Mouse (Mus musculus) activated CD4-positive, CD25-positive, alpha-beta regulatory T cell, adult 4 months (primary cell): ENCODE data around the gene Gan. TPM values are rescaled to one million over a fixed set of nuclear protein-coding genes. Genes with fewer than 3 reads are reported as not detected.
A peak's percentile ranks its signal among the peaks of the same experiment; 100 is the strongest.

ENCODE experiments used
- ATAC-seq: one replicate; pipeline ENCODE4 v1.8.0; 2017
- polyA plus RNA-seq, 2 experiments: library from polyadenylated mRNA; unstranded; fragments of 100-300 nt; shearing (Covaris generic); gene quantifications; one replicate each; pipeline ENCODE4 v1.2.1; 2017

Gan gene
- polyA plus RNA-seq = 1 to 10 TPM; 2.1 to 2.2 TPM

DNA sequence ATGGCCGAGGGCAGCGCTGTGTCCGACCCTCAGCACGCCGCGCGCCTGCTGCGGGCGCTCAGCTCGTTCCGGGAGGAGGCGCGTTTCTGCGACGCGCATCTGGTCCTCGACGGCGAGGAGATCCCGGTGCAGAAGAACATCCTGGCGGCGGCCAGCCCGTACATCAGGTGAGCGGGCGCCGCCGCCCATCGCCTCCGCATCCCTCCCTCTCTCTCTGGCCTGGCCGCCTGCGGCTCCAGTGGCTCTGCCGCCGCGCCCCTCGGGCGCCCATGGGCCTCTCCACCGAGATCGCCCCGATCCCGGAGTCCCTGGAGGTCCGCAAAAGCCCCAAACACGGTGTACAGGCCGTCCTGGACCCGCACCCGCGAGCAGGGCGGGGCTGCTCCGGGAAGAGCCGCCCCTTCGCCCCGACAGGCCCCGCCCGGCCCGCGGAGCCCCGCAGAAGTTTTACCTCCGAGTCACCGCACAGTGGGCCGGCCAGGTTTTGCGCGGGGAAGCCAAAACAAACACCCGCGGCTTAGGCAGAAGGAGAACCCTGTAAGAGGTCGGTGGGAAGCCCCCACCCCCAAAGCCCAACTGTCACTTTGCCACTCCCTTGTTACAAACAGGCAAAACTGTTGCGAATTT, at the start of gene Gan:
Gene Gan (plus strand): TSS at position 1 of the 627 bp plus-strand sequence.
- peak; percentile 21 for ATAC-seq

GRCm38 (mm10) chr8:117109018-117109711, 48.8 kb upstream of the Gan start:
- ATAC-seq = no peak

- ATAC-seq = no peak
These were observed 48.0 kb upstream of the Gan start for GRCm38 (mm10) chr8:117109801-117110390.

GRCm38 (mm10) chr8:117111641-117112040, 46.3 kb upstream of the Gan start:
- ATAC-seq = no peak

- no peak for ATAC-seq
These were observed 45.7 kb upstream of the Gan start for GRCm38 (mm10) chr8:117112261-117112660.

- no peak for ATAC-seq
These were observed 42.8 kb upstream of the Gan start for GRCm38 (mm10) chr8:117115094-117115493.

GRCm38 (mm10) chr8:117115676-117116446, 42.1 kb upstream of the Gan start:
- ATAC-seq = no peak

DNA sequence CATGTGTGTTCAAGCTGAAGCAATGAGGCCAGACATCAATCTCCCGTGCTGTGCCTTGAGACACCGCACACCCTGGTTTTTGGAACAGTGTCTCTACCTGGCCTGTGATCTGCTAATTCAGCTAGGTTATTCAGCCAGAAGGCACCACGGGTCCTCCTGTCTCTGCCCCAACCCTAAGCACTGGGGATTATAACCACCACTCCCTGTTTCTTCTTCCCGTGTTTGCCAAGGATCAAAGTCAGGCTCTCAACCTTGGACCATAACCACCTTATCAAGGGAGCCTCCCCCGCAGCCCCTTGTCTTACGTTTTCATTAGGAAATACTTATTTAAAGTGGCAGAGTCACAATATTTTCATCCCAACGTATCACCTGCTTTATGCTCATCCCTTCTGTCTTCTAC, 41.4 kb upstream of the Gan start:
- ATAC-seq = no peak

DNA sequence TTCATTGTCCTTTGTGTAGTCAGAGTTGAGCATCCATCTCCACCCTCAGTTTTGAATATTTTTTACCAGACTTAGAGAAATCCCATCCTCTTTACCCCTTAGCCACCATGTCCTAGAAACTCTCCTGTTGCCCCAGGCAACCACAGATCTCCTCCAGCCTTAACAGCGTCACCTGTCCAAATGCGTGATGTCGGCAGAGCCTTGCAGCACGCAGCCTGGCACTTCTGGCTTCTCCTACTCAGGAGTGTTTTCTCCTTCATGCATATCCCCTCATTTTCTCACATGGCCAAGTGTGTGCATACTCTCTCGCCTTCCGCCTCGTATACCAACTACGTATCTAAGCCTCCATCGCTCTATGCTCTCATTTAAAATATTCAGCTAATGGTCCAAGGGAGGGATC, 39.5 kb upstream of the Gan start:
- no peak for ATAC-seq

DNA sequence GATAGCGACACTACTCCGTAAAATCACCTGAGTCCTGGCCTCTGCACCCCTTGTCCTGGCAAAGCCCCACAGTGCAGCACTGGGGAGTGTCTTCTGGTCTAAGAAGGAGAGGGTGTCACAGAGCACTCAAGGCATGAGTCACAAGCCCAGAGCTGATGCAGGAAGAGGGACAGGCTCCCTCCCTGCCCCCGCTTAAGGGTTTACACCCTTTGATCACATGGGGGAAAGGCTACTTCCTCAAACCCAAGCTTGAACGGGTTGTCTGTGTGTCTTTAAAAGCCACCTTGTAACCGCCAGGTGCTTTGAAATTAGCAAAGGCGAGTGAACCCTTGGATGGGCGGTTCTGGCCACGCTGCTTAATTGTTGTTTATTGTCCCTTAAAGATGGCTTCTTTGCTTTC, 36.7 kb upstream of the Gan start:
- no peak for ATAC-seq

DNA sequence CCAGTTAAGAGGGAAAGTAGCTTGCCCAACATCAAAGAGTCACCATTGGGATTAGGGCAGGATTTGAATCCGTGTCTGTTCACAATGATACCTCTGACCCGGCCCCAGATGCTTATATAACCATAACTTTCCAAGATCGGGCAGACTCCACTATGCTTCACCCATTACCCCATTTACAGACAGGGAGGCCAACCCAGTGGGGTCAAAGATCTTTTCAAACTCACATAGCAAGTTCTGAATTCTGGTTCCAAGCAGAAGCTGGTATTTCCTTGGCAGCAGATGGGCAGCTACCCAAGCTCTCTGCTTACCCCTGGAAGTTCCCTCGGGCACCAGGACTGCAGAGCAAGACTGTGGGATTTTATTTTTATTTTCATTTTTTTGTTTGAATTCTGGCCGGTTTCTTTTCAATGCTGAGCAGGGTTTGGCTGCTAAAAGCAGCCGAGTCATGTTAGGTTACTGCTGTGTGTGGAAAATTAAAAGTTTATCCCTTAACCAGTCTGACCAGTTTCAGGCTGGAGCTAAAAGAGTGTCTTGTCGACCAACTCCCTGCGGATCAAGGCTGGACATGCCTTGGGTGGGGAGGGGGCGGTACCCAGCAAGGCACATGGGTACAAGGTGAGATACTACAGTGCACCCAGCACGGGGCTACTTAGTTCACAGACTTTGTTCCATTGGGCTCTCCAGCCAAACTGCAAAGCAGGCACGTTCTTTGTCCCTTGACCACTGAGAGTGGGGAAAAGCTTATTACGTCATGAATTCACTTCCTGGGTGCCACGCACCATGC, 33.9 kb upstream of the Gan start:
- no peak for ATAC-seq

DNA sequence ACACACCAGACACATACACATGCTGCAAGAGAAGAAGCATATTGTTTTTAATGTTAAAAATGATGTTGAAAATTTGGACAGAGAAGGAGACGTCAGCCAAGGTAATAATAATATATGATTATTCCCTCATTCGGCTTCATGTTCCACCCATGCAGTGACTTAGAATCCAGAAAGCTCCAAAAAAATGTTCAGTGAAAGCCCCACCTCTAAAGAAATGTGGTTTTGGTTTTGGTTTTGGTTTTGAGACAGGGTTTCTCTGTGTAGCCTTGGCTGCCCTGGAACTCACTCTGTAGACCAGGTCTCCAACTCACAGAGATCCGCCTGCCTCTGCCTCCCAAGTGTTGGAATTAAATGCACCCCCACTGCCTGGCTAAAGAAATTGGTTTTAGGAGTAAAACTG, 32.1 kb upstream of the Gan start:
- ATAC-seq = no peak

GRCm38 (mm10) chr8:117126411-117126810, 31.5 kb upstream of the Gan start:
- ATAC-seq = no peak

DNA sequence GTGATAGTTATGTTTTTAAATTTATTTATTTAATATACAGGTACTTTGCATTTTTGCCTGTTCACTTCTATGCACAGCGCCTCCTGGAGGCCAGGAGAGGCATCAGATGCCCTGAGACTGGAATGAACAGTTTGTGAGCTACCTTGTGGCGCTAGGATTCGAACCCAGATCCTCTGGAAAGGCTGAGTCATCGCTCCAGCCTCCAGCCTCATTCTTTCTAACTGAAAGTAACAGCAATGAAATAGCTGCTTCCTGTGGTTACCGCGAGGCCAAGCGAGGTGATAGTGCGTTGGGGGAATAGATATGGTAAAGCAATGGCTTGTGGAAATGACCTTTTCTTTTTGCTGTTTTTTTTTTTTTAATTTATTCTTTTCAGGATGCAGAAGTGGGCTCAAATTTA, 30.9 kb upstream of the Gan start:
- ATAC-seq = no peak

DNA sequence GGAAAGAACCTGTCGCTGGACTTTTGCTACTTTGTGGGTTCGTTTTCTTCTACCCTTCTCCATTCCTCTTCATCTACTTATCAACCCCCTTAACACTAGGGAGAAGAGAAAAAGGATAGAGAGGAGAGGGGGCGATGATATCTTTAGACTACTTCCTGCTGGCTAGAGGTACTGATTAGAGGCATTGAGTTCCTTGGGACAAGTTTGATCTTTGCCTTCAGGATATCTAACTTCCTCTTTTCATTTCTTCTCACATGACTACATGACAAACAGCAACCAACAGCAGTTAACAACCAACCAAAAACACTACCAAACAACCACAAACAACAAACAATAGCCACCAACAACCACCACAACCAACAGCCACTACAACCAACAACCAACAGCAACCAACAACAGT, 24.2 kb upstream of the Gan start:
- no peak for ATAC-seq

DNA sequence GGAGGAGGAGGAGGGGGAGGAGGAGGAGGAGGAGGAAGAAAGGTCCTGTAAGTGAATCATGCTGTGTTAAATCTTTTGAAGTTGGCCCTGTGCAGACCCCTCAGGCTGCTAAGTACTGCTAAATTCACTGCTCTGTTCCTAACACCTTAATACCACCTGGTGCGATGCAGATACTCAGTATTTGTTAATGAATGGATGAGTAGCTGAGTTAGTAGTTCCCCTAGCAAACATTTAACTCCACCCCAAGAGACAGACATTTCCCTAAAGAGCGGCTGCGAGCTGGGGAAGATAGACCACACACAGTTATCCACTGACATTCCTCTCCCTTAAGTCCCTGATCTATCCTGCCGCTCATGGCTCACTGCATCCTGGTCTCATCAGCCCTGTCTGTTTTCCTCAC, 21.6 kb upstream of the Gan start:
- no peak for ATAC-seq

DNA sequence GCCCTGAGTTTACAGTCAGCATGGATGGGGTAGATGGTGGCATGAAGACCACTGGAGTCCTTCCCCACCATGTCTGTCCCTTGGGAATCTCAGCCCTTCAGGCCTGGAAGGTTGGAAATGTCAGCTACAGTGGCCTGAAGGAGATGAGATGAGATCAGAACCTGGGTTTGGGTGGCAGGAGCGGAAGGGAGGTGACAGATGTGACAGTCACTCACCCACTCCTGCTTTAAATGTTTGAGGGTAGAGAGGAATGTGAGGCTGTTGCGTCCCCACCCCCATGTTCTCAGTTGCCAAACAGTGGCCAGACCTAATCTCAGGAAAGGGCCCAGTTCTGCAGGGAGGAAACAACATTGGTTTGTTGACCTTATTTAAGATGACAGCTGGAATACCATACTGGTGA, 21.2 kb upstream of the Gan start:
- ATAC-seq = no peak

GRCm38 (mm10) chr8:117137357-117137756, 20.6 kb upstream of the Gan start:
- ATAC-seq = no peak

DNA sequence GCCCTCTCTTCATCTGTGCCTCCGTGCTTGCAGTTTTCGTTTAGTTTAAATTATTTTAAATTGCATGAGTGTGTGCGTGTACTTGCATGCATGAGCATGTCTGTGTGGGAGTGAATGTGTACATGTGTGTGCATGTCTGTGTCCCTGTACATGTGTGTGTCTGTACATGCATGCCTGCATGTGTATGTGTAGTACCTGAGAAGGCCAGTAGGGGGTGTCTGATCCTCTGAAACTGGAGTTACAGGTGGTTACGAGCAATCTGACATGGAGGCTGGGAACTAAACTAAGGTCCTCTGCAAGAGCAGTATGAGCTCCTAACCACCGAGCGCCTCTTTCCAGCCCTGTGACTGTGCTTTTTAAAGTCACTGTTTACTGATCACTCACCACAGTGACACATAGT, 9.4 kb upstream of the Gan start:
- no peak for ATAC-seq

DNA sequence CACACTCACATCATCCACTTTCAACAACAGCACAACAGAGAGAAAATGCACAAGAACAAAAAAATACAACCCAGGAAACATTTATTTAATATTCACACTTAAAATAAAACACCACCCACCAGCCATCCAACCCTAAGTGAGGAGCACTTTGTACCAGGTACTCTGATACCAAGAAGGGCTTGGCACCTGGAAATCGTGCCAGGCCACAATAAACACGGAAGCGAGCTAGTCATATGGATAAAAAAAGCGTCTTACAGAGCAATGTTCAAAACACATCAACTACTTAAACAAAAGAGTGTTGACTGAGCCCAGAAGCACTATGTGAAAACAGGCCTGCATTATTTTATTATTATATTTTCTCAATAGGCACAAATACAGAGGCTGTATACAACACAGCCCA, 1.8 kb upstream of the Gan start:
- ATAC-seq = no peak

GRCm38 (mm10) chr8:117156866-117157768, 818 bp upstream of the Gan start:
- peak; percentile 37 for ATAC-seq

DNA sequence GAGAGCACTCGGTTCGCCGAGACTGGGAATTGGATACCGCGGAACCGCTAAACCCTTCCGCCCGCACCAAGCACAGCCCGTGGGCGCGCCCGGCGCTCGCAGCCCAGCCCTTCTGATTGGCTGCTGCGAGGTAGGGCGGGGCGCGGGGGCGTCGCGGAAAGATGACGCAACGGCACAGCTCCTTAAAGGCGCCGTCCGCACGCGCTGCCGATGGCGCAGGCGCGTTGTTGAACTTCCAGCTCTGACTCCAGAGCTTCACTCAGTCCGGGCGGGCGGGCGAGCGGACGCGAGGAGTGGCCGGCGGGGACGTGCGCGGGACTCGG, 205 bp upstream of the Gan start:
- peak; percentile 89 for ATAC-seq
